ENCODE assay signal across 7 mouse cellular contexts in genomic region chr11:75999440-76000155, GRCm38 (mm10). TPM values are rescaled to one million over a fixed set of nuclear protein-coding genes. Genes with fewer than 3 reads are reported as not detected.
A peak's percentile ranks its signal among the peaks of the same experiment; 100 is the strongest.
DNase-seq lines count a peak whose midpoint lies in the region; ATAC-seq lines count a peak whose summit lies in the region.

TSS of gene 1700016K19Rik (plus strand) at chr11:75999912.

- H3K27me3 ChIP-seq in embryonic facial prominence, embryonic 14.5 days (replicated peaks; ENCODE audit: control insufficient read depth, insufficient read depth, low read length) = no peaks in the 10 kb centered on the region; the same call in 1 of the 2 replicates
- peaks cover 21% of the 10 kb centered on the region for H3K27me3 ChIP-seq in limb, embryonic 13.5 days
- H3K27me3 ChIP-seq in midbrain, embryonic 16.5 days (ENCODE audit: control insufficient read depth, insufficient read depth, low read depth, low read length) = no peaks in the 10 kb centered on the region

- peak; percentile 37 to 53 for DNase-seq in adrenal gland, postnatal 4 days (ENCODE audit: low spot score in 2 of 2)
- DNase-seq in embryonic facial prominence, embryonic 14.5 days (ENCODE audit: low spot score) = peak; percentile 89
- peak; percentile 49 to 61 for DNase-seq in heart, adult 9 months (ENCODE audit: low spot score in 2 of 2)
- peak; percentile 92 for DNase-seq in kidney, adult 9 months
- DNase-seq in spleen, postnatal 10 days (ENCODE audit: low spot score in 2 of 2) = peak; percentile 49 to 86

- no peaks in the 10 kb centered on the region for H3K36me3 ChIP-seq in embryonic facial prominence, embryonic 14.5 days (ENCODE audit: control insufficient read depth, insufficient read depth, low read length)
- no peaks in the 10 kb centered on the region for H3K36me3 ChIP-seq in limb, embryonic 13.5 days
- no peaks in the 10 kb centered on the region for H3K36me3 ChIP-seq in midbrain, embryonic 16.5 days (ENCODE audit: control insufficient read depth, insufficient read depth, low read length)

- WGBS in embryonic facial prominence, embryonic 14.5 days = 11% methylated on average over 34 of the region's 36 CpGs
- 12% methylated on average over 36 of the region's 36 CpGs for WGBS in limb, embryonic 13.5 days
- 14% methylated on average over 31 of the region's 36 CpGs for WGBS in midbrain, embryonic 16.5 days

- peak within 1 kb of the TSS; percentile 79 for H3K4me2 ChIP-seq in embryonic facial prominence, embryonic 14.5 days (ENCODE audit: low read depth, low read length)
- H3K4me2 ChIP-seq in limb, embryonic 13.5 days (replicated peaks) = peak within 1 kb of the TSS; percentile 79
- peak within 1 kb of the TSS; percentile 59 for H3K4me2 ChIP-seq in midbrain, embryonic 16.5 days (ENCODE audit: low read length)

- no peaks in the 10 kb centered on the region for H3K9me3 ChIP-seq in embryonic facial prominence, embryonic 14.5 days (ENCODE audit: control insufficient read depth, low read length)
- H3K9me3 ChIP-seq in limb, embryonic 13.5 days = no peaks in the 10 kb centered on the region
- no peaks in the 10 kb centered on the region for H3K9me3 ChIP-seq in midbrain, embryonic 16.5 days (replicated peaks; ENCODE audit: control insufficient read depth, low read length, poor library complexity, severe bottlenecking)

- H3K27ac ChIP-seq in embryonic facial prominence, embryonic 14.5 days (replicated peaks; ENCODE audit: low read depth, low read length) = no peak within 1 kb of the TSS
- no peak within 1 kb of the TSS for H3K27ac ChIP-seq in limb, embryonic 13.5 days
- no peak within 1 kb of the TSS for H3K27ac ChIP-seq in midbrain, embryonic 16.5 days (ENCODE audit: low read length)

- 0 out of 2 replicates have a peak, but pooled peaks cover 4% of the 10 kb centered on the region for H3K4me1 ChIP-seq in embryonic facial prominence, embryonic 14.5 days (ENCODE audit: control insufficient read depth, insufficient read depth, low read length)
- H3K4me1 ChIP-seq in limb, embryonic 13.5 days = peaks cover 7% of the 10 kb centered on the region; the same call in 1 of the 2 replicates
- no peaks in the 10 kb centered on the region for H3K4me1 ChIP-seq in midbrain, embryonic 16.5 days (ENCODE audit: control insufficient read depth, insufficient read depth, low read length)

- peak within 1 kb of the TSS; percentile 50 for H3K4me3 ChIP-seq in embryonic facial prominence, embryonic 14.5 days (ENCODE audit: low read depth, low read length)
- peak within 1 kb of the TSS; percentile 55 for H3K4me3 ChIP-seq in limb, embryonic 13.5 days
- peak within 1 kb of the TSS; percentile 44 for H3K4me3 ChIP-seq in midbrain, embryonic 16.5 days (ENCODE audit: low read depth, low read length)

- peak; percentile 90 for ATAC-seq in embryonic facial prominence, embryonic 14.5 days (ENCODE audit: low read depth)
- ATAC-seq in limb, embryonic 13.5 days (ENCODE audit: low FRiP score, low read depth) = peak; percentile 77; the same call in 1 of the 2 replicates
- peak; percentile 94 for ATAC-seq in midbrain, embryonic 16.5 days

- H3K9ac ChIP-seq in embryonic facial prominence, embryonic 14.5 days (ENCODE audit: low read depth, low read length) = peak within 1 kb of the TSS; percentile 61
- peak within 1 kb of the TSS; percentile 48 for H3K9ac ChIP-seq in limb, embryonic 13.5 days
- peak within 1 kb of the TSS; percentile 14 for H3K9ac ChIP-seq in midbrain, embryonic 16.5 days (ENCODE audit: low read depth, low read length)

RNA-seq across cellular contexts. Expression of gene 1700016K19Rik, which starts in this region (rescaled TPM):
- total RNA-seq in adrenal gland, postnatal 4 days (2021) = not detected
- polyA plus RNA-seq in embryonic facial prominence, embryonic 14.5 days (2014; fragmentation: Nextera tagmentation; extraction: Ambion mirVana) = 2.0 and 7.3 TPM in 2 replicates
- polyA plus RNA-seq in limb, embryonic 13.5 days (2015; fragmentation: Nextera tagmentation; extraction: Ambion mirVana) = 0.22 and 0.64 TPM in 2 replicates
- 6.0 and 7.0 TPM in 2 replicates for polyA plus RNA-seq in midbrain, embryonic 16.5 days (2015; fragmentation: Nextera tagmentation; extraction: Ambion mirVana)

Comparison
In these comparisons a context has a peak if more than half of its experiments do, and no peak if none do; other contexts are left out.
1. Peak in DNase-seq in adrenal gland, postnatal 4 days; RNA of the gene not detected or under 1 TPM.
2. Peak in ATAC-seq, H3K4me3 ChIP-seq, H3K9ac ChIP-seq and H3K4me2 ChIP-seq in limb, embryonic 13.5 days; RNA of the gene not detected or under 1 TPM.